Mouse (Mus musculus): ENCODE results near the gene Plekha1. TPM values are rescaled to one million over a fixed set of nuclear protein-coding genes. Genes with fewer than 3 reads are reported as not detected.

Gene Plekha1
- not detected in 2 replicates for polyA plus RNA-seq (2012)

GRCm38 (mm10) chr7:130865613-130866591, at the start of gene Plekha1:
TSS of gene Plekha1 (plus strand) at chr7:130865756.
- no peak for TF ChIP-seq GATA1 (IDR thresholded peaks at IDR 0.05; ENCODE audit: low read length)

- no peak for TF ChIP-seq GATA1 (IDR thresholded peaks at IDR 0.05; ENCODE audit: low read length)
Observed at GRCm38 (mm10) chr7:130816243-130816642, 49.3 kb upstream of the Plekha1 start.

DNA sequence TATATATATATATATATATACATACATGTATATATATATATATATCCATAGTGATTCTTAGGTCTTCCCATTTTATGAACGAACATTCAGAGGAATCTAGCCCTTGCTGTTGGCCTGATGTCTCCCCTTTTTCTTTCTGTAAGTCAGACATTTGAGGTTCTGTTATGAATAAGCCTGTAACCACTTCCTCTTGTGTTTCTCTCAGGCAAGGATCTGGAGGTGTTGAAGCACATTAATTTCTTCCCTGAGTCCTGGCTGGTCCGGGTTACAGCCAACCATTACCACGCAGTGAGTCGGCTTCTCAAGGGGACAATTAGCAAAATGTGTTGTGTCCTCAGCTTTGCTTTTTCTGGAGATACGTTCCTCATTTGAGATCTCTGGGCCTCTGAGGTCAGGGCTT, 46.7 kb upstream of the Plekha1 start:
- TF ChIP-seq GATA1 (IDR thresholded peaks at IDR 0.05; ENCODE audit: low read length) = no peak

- no peak for TF ChIP-seq GATA1 (IDR thresholded peaks at IDR 0.05; ENCODE audit: low read length)
Observed at GRCm38 (mm10) chr7:130819624-130820023, 45.9 kb upstream of the Plekha1 start.

DNA sequence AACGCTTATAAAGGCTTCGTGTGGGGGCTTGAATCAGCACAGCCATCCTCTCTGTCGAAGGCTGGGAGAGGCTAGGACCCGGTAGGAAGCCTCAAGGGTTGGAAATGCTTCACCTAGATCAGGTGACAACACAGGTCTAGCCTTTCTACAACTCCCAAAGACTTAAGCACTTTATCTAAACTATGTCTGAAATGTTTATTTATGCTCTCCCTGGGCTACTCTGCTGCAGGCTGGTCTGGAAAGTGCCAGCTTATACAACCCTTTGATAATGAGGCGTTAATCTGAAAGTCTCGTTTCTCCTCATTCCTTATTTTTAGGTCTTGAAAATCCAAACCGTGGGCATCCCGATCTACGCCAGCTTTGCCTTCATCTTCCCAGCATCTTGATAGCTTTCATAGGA, 41.6 kb upstream of the Plekha1 start:
- TF ChIP-seq GATA1 (IDR thresholded peaks at IDR 0.05; ENCODE audit: low read length) = no peak

DNA sequence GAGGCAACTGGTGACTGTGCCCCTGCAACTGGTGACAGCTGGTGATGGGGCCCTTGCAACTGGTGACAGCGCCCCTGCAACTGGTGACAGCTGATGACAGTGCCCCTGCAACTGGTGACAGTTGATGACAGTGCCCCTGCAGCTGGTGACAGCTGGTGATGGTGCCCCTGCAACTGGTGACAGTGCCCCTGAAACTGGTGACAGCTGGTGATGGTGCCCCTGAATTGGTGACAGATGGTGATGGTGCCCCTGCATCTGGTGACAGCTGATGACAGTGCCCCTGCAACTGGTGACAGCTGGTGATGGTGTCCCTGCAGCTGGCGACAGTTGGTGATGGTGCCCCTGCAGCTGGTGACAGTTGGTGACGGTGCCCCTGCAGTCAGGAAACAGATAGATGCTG, 39.2 kb upstream of the Plekha1 start:
- no peak for TF ChIP-seq GATA1 (IDR thresholded peaks at IDR 0.05; ENCODE audit: low read length)

GRCm38 (mm10) chr7:130827431-130827830, 38.1 kb upstream of the Plekha1 start:
- TF ChIP-seq GATA1 (IDR thresholded peaks at IDR 0.05; ENCODE audit: low read length) = no peak

DNA sequence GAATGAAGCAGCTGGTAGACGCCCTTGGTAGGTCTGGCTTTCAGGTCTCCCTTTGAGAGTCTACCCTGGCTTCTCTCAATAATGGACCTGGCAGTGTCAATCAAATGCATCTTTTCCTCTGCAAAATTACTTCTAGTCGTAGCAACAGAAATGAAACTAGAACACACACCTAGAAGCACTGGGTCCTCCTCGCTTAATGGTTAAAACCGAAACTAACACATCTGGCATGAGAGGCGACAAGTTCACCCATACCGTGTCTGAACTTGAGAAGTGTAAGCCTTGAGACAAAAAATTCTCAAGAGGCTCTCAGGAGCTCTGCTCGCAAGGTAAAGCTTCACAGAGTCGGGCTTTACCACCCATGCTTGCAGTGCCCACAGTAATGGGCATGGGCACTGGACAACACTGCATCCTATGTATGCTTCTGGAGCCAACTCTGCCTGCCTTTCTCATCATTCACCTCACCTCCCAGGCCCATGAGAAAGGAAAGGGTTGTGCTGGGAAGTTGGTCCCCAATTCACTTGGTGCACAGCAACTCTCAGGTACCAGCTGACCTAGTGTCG, 37.6 kb upstream of the Plekha1 start:
- no peak for TF ChIP-seq GATA1 (IDR thresholded peaks at IDR 0.05; ENCODE audit: low read length)

- no peak for TF ChIP-seq GATA1 (IDR thresholded peaks at IDR 0.05; ENCODE audit: low read length)
Observed at GRCm38 (mm10) chr7:130828475-130828874, 37.1 kb upstream of the Plekha1 start.

GRCm38 (mm10) chr7:130831586-130831985, 34.0 kb upstream of the Plekha1 start:
- no peak for TF ChIP-seq GATA1 (IDR thresholded peaks at IDR 0.05; ENCODE audit: low read length)

DNA sequence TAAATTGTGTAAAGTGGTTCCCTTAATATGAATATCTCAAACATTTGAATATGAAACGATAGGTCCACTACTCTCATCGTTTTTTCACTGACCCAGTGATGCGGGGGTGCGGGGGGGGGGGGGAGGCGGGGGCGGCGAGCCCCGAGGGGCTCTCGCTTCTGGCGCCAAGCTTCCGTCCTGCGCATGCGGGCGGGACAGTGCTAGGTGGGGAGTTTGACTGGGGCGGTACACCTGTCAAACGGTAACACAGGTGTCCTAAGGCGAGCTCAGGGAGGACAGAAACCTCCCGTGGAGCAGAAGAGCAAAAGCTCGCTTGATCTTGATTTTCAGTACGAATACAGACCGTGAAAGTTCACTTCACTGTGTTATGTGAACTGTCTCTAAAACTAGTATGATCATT, 31.3 kb upstream of the Plekha1 start:
- TF ChIP-seq GATA1 (IDR thresholded peaks at IDR 0.05; ENCODE audit: low read length) = no peak

GRCm38 (mm10) chr7:130834958-130835861, 30.3 kb upstream of the Plekha1 start:
- no peak for TF ChIP-seq GATA1 (IDR thresholded peaks at IDR 0.05; ENCODE audit: low read length)

DNA sequence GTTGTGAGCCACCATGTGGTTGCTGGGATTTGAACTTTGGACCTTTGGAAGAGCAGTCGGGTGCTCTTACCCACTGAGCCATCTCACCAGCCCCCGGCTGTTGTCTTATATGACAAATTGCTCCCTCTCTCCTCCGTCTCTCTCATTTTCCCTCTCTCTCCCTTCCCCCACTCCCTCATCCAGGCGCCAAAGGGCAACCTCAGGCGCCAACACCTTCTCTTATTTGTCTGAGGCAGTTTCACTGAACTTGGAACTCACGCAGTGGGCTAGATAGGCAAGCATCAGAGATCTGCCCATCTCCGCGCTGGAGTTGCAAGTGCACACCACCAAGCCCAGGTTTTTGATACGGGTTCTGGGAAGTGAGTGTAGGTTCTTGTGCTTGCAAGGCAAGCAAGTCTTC, 29.5 kb upstream of the Plekha1 start:
- TF ChIP-seq GATA1 (IDR thresholded peaks at IDR 0.05; ENCODE audit: low read length) = no peak

DNA sequence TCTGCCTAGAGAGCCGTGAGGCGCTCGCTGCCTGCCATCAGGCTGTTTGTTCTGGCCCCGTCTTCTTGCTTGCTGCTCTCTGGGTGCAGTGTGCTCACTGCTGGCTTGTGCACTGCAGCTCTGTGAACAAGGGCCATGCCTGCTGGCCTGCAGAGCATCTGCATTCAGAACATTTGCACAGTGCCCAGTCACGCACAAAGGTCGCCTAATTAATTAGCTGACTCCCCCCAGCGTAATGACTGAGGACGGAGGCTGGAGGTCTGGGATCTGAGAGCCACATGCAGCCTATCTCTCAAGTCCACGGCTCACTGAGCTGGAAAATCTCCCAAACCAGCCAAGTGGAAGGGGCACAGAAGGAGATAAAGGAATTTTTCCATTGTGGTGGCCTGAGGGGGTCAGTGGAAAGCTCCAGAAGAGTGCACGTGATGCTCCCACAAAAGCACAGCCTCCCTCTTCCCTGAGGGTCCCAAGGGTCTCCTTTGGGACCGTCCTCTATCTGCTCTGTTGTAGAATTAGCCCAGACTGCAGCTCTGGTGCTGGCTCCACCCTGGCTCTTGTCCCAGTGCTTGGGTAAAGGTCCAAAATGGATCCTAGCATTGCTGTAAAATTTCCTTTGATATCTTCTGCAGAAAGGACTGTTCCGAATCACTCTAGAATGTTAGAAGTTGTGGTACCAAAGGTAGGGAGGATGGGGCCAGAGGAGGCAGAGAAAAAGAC, 27.5 kb upstream of the Plekha1 start:
- TF ChIP-seq GATA1 (IDR thresholded peaks at IDR 0.05; ENCODE audit: low read length) = no peak

DNA sequence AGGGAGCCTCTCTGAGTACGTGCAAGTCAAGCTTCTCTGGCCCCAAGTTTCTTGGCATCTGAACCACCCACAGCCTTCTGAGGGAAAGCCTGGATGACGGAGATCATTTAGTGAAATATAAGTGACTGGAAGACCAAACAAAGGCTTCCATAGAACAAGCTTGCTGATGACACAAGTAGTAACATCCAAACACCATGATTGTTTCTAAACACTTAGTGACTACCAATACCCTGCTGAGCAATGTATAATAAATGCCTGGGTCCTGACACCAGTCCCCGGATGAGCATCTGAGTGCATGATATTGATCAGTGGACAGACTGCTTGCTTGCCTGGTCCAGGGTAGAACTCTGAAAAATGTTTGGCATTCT, 26.9 kb upstream of the Plekha1 start:
- no peak for TF ChIP-seq GATA1 (IDR thresholded peaks at IDR 0.05; ENCODE audit: low read length)

Measured in G1E-ER4 (cell line).